Mouse (Mus musculus) thymus, postnatal 36 days (tissue): ENCODE results near the gene Olfr1124.
"Not testable (repeated sequence)": the region's sequence is repeated elsewhere in the genome, so short reads cannot be mapped to it uniquely, and the experiment has no call there.

ENCODE experiments used
- DNase-seq, 2 experiments: peaks; one replicate each; pipeline ENCODE4 v3.0.0; 2022; ENCODE audit warnings: mixed read lengths in 2 of 2

Olfr1124 gene

GRCm38 (mm10) chr2:87429975-87430374 lies at the start of gene Olfr1124:
Gene Olfr1124 (plus strand): TSS chr2:87430275.
- DNase-seq, result no peak

- DNase-seq, result no peak
These were observed 46.1 kb upstream of the Olfr1124 start for GRCm38 (mm10) chr2:87383935-87384334.

- no peak for DNase-seq
These were observed 44.5 kb upstream of the Olfr1124 start, which contains the start of gene Olfr1122 for GRCm38 (mm10) chr2:87385549-87385948. Gene Olfr1122 (plus strand): TSS chr2:87385849.

DNA sequence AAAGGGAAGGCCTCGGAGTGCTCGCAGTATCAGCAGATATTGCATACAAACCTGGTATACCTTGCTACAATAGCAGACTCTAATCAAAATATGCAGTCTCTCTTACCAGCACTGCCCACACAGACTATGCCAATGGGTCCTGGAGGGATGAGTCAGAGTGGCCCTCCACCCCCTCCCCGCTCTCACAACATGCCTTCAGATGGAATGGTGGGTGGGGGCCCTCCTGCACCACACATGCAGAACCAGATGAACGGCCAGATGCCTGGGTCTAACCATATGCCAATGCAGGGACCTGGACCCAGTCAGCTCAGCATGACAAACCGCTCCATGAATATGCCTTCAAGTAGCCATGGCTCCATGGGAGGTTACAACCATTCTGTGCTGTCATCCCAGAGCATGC lies 36.5 kb upstream of the Olfr1124 start:
- not testable (repeated sequence) for DNase-seq

DNA sequence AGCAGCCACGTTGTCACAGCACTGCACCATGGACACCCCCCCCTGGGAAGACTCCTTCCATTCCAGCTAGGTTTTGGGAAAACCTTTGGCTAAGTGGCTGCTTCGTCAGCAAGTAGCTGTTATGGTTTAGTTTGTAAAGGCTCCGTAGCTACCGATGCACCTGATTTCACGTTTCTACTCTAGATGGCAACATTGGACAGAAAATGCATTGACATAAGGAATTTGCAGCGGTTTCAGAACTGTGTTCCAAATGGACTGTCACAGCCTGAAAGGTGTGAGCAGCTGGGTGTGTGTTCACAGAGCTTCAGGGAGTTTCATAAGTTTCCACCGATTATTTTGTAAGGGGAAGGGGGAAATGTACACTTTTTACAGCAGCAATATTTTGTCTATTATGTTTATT lies 35.4 kb upstream of the Olfr1124 start:
- not testable (repeated sequence) for DNase-seq

DNA sequence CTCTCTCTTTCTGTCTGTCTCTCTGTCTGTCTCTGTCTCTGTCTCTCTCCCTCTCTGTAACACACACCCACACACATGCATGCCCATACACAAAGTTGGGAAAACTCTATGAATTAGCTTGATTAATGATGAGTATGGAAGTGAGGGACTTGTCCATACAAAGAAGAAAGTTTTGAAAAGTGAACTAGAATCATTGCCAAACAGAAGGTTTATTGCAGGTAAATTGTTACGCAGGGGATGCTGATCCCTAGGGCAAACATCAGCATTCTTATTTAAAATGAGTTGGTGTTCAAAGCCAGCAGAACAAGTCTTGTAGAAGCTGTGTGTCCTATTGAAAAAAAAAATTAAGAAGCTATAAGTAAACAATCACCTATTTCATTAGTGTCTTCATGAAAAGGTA lies 13.7 kb upstream of the Olfr1124 start, which contains the start of gene Olfr1123:
Gene Olfr1123 (plus strand): TSS at position 301 of the 400 bp plus-strand sequence.
- no peak for DNase-seq

- DNase-seq, result no peak
These were observed 7.7 kb downstream of the Olfr1124 start for GRCm38 (mm10) chr2:87437731-87438130.

DNA sequence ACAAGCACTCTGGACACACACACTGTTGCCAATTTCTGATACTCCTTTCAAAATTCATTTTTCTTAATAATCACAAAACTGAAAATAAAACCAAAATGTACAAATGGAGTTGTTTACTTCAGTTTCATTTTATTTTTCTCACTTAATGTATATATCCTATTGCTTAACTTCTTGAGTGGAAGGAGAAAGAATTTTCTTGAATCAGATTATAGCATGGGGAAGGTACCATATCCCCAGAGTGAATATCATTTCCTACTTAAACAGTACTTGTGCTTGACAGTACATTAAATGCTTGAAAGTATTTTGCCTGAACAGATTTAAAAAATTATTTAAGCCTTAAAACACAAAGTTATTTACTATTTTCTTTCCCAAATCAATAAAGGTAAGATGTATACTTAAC lies 23.6 kb downstream of the Olfr1124 start, which contains the start of gene Olfr1126:
Gene Olfr1126 (plus strand): TSS at position 301 of the 400 bp plus-strand sequence.
- DNase-seq, result no peak

DNA sequence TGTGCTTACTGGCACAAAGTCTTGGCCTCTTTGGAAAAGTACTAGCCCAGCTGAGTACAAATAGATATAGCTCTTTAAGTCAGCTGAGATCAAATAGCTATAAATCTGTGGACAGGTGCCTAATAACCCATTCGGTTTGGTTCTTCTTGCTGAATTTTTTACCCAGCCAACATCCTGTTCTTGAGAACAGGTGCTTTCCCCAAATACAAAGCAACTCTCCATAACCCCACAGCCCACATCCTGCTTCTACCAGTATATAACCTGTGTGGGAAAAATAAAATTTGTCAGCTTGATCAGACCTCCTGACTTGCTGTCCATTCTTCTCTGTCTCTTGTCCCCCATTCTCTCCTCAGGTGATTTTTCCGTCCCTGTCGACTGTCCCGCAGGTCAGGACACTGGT lies 31.7 kb downstream of the Olfr1124 start:
- no peak for DNase-seq

GRCm38 (mm10) chr2:87480207-87480606 lies 50.1 kb downstream of the Olfr1124 start:
- DNase-seq, result no peak

DNA sequence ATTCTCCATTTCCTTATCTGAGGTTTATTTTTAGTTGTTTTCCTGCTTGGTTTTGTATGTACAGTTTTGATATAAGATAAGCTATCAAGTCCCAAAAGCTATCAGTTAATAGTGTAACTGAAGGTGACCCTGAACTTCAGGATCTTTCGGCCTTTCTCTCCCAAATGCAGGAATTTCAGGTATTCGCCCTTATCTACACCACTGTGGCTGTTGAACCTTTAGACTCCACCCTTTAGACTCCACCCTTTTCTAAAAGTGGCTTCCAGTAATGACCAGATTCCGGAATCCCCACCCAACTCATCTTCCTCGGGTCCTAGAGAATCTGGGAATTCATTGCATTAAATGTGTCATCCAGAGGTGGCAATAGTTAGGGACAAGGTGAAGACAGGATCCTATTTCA lies 51.1 kb downstream of the Olfr1124 start:
- no peak for DNase-seq

GRCm38 (mm10) chr2:87482276-87482675 lies 52.2 kb downstream of the Olfr1124 start:
- DNase-seq, result no peak
